Mouse (Mus musculus) R1 (cell line): Measurements from ENCODE around the gene Chst1.

Experiments used
- DNase-seq: peaks from one replicate; pipeline ENCODE4 v3.0.0-alpha.2; 2018; ENCODE audit warnings: low read depth, low spot score

Gene Chst1

GRCm38 (mm10) chr2:92609704-92610379 lies 10.3 kb downstream of the Chst1 start:
- no peak for DNase-seq

DNA sequence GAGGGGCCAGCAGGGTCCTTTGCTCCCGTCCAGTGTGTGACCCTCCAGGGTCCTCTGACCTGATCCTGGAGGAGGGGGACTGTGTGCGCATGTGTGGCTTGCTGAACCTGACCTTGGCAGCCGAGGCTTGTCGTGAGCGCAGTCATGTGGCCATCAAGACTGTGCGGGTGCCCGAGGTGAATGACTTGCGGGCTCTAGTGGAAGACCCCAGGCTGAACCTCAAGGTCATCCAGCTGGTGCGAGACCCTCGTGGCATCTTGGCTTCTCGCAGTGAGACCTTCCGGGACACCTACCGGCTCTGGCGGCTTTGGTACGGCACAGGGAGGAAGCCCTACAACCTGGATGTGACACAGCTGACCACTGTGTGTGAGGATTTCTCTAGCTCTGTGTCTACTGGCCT lies 14.1 kb downstream of the Chst1 start:
- no peak for DNase-seq

GRCm38 (mm10) chr2:92614106-92614505 lies 14.6 kb downstream of the Chst1 start:
- no peak for DNase-seq

DNA sequence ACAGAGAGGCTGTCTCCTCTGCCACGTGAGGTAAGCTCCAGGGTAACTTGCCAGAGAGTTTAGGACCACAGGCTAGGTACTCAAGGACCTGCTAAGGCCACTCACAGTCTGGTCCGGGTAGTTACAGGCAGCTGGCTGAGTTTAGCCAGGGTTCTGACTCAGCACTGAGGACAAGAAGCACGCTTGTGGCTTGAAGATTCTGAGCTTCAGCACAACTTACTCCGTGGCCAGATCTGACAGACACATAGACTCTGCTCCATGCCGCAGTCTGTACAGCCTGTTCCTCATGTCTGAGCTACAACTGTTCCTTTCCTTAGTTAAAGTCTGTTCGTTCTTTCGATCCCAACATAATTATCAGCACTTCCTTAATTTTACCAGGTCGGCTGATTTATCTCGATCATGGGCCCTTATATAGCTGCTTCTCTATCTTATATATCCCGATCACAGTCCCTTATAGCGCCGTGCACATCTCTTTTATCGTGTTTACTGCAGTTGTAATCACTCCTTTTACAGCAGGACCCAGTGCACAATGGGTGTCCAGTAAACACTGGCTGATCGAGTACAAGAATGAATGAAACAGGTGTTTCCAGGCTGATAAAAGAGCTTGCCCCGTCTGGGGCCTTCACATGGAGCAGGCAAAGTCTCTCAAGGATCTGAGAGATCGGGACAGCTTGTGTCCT lies 17.7 kb downstream of the Chst1 start:
- DNase-seq, result no peak

DNA sequence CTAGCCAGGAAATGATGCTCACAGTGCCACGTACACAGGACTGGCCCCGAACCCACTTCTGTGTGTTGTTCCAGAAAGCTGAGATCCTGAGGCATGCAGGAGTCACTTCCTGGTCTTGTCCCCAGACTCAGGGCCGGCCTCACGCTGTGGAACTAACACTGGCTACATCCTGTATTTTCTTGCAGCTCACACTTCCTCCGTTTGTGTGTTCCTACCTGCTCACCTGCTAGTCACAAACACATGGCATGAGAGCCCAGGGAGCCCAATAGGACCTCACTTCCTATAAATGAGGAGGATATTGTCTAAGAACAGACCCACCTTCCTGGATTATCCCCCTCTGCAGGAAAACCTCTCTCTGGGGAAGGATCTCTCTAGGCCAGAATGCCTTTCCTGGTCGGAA lies 18.5 kb downstream of the Chst1 start:
- no peak for DNase-seq

DNA sequence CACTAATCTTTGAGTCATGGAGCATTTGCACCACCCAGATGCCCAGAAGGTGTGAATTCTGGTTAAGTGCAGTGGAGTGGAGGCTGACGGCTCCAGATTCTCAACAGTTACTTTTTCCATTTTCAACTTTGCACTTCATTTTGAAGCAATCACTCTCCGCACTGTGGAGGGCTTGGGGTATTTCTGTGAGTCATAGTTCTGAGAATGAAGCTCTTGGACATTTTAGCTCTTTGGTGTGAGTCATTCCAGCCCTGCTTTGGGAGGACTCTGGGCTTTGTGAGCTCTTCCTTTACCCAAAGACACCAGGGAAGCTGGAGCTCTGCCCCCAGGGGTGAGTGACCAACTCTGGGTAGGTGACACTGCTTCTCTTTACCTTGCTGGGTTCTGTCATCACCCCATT lies 28.1 kb downstream of the Chst1 start:
- no peak for DNase-seq

DNA sequence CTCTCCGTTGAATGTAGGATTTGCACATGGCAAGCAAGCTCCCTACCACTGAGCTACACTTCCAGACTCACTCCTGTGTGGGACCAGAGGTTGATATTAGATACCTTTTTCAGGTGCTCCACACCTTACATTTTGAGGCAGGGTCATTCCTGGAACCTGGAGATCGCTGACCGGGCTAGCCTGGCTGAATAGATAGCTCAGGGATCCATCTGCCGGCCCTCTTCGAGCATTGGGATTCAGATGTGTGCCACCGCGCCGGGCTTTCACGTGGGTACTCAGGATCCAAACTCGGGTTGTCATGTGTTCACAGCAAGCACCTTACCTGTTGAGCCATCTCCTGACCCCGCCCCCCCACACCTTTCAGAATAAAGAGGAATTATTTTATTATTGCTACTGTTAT lies 31.3 kb downstream of the Chst1 start:
- no peak for DNase-seq

GRCm38 (mm10) chr2:92632027-92632426 lies 32.5 kb downstream of the Chst1 start:
- DNase-seq, result peak; percentile 28

DNA sequence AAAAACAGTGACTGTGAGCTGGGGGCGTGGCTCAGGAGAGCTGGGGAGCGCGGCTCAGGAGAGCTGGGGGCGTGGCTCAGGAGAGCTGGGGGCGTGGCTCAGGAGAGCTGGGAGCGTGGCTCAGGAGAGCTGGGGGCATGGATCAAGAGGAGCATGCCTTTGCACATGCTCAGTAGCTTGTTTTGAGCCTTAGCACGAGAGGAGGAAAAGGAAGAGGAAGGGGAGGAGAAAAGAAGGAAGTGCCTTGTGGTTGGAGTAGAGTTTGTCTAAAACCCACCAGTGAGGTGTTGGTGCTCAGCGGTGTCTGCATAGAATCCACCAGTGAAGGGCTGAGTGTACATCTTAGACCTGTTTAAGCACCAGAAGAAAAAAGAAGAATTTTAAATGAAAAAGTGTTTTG lies 41.0 kb downstream of the Chst1 start:
- DNase-seq, result peak; percentile 98

DNA sequence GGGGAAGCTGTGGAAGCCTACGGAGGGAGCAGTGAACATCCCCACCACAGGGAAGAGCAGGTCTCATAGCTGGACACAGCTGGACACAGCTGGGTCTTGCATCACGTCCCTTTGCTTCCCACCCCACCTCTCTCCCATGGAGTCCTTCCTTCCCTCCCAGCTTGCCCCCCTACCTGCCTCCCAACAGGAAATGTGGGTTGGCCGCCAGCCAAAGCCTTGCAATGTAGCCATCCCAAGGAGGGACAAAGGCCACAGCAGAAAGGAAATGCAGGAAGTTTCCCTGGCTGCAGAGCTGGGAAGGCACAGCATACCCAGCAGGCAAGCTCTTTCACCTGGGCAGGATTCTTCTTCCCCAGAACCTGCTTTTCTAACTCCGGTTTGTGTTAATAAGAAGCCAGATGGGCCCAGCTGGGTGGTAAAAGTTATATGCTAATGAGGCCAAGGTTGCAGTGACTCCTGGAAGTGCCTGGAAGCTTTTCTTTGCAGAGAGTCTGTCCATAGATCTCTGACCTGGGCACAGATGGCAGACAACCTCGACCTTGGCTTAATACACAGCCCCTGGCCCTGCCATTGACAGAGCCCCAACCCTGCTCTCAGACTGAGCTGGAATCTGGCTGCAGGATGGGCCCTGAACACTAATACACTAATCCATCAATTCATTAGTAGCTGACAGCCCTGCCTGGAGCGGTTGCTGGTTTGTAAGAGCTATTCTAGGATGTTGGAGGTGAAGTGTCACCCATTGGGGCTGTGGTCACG lies 46.0 kb downstream of the Chst1 start:
- peak; percentile 65 for DNase-seq

GRCm38 (mm10) chr2:92649154-92649801 lies 49.8 kb downstream of the Chst1 start:
- DNase-seq, result no peak

GRCm38 (mm10) chr2:92650428-92650827 lies 50.9 kb downstream of the Chst1 start:
- no peak for DNase-seq

- DNase-seq, result no peak
Observed at GRCm38 (mm10) chr2:92651294-92651816, 51.8 kb downstream of the Chst1 start.

DNA sequence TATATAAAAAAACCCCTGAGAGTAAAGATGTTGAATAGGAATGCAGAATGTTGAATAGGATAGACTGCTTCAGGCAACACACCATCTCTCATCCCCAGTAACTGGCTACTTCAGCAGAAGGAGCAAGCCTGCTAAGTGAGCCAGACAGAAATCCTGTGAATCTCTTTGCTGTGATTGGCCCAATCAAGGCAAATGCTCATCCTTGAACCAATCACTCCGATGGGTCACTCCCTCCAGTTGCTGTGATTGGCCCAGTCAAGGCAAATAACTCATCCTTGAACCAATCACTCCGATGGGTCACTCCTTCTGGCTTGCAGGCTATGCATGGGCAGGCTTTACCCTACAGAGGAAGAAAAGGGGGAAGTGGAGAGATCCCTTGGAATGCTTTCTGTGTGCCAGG lies 57.7 kb downstream of the Chst1 start:
- peak; percentile 57 for DNase-seq

- no peak for DNase-seq
Observed at GRCm38 (mm10) chr2:92658293-92659150, 59.0 kb downstream of the Chst1 start.

DNA sequence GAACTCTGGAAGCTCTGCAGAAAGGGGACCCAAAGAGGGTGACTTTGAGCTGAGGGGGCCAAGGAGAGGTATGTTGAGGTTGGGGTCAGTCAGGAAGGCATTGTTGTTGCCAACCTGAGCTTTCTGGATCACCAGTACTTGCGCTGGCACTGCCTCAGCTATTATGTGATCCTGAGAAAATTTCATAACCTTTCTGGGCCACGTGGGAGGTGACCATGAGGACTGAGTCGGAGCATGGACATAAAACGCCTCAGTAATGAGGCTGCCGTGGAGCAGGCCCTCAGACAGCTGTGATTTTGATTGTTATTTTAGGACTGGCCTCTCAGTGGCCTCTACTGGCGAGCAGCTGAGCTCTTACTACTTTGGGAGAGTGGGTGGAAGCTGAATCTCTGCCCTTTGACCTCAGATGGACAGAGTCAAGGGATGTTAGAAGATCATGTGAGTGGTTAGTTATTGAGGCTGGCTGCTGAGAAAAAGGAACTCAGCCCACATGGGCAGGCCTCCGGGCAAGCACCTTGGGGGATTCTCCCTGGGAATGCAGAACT lies 60.1 kb downstream of the Chst1 start:
- no peak for DNase-seq

DNA sequence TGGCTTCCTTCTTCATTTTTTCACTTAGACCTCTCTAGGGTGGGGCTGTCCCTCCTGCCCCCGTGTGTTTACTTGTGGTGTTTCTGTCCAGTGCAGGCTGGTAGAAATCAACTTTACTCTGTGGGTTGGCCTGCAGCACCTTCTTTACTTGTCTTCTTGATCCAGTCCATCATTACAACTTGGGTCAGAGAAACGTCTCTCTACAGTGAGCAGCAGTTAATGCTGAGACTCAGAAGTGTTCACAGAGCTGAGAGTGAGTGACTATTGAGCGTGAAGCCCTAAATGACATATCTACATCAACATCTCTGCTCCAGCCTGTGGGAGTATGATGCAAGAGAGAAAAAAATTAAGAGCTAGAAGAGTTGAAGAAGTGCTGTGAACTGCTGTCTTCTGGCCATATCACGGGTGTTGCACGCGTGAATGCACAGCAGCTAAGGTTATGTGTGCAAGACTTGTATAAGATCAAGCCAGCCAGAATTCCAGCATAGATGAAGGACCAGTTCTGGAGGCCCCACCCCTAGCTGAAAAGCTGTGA lies 63.1 kb downstream of the Chst1 start:
- no peak for DNase-seq
